Mouse (Mus musculus) stomach, postnatal 0 days (tissue): ENCODE data around the gene Tnnt1.

Experiments used
- CTCF ChIP-seq: IDR thresholded peaks from 2 replicates; pipeline ENCODE4 v1.5.1; 2016; ENCODE audit warnings: antibody characterized with exemption, low read depth, mild to moderate bottlenecking, moderate library complexity
- EP300 ChIP-seq: optimal IDR thresholded peaks from 2 replicates; pipeline ENCODE3; 2016; ENCODE audit warnings: antibody characterized with exemption

DNA sequence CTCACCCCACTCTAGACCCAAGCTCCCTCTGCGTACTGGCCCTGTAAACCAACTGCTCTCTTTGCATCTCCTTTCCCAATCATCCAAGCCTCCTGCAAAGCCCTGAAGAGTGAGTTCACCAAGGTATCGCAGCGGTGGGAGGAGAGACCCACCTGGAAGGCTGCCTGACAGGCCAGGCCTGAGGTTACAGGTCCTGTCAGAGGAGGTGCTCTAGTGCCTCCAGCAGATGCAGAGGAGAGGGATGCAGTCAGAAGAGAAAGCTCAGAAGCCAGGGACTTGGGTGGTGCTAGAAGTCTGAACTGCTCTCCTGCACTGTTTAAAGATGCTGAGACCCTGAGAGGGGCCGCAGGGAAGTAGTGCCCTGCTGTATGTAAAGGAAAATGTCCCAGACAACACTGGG lies 17.1 kb downstream of the Tnnt1 start:
- no peak for TF ChIP-seq EP300
- TF ChIP-seq CTCF: no peak
